Mouse (Mus musculus) telencephalon, adult 2 months (tissue): ENCODE data around the gene Tlcd2.
A peak's percentile ranks its signal among the peaks of the same experiment; 100 is the strongest.

ENCODE experiments used
- DNase-seq: peaks from one replicate; pipeline ENCODE4 v3.0.0-alpha.2; 2011; ENCODE audit warnings: low read depth, low spot score

The Tlcd2 gene

DNA sequence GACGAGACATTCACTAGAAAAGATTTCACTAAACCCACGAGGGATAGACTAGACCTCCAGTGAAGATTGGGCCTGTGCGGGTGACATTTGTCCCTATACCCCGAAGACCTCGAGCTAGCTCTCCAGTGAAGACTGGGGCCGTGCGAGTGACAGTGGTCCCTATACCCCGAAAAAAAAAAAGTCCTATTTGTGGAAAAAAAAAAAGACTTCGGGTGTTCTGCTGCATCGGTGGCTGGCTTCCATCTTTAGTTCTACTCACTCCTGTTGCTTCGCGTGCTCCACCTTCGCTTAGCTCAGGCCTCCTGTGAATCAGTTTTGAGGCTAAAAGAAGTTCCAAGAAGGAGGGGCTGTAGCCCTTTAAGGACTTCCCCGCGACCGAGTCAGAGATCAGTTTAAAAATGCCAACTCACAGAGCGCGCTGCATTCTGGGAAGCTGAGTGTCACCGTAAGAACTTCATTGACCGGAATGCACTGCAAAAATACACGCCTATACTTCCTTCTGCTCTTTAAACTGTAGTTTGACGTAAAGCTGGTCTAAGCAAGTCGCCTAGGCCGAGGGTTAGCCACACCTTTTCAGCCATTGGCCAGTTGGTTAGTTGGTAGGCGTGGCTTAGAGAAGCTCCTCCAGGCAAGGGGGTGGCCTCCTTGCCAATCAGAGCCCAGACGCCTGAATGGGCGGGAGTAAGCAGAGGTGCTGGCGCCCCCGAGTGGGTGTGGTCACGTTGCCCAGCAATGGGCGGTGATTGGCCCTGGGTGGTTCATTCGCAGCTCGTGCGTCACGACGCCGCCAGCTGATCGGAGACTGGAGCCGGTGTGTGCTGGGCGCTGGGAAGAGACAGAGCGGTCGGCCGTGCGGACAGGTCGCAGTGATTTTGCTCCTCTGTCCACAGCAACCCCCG lies at the start of gene Tlcd2:
Gene Tlcd2 (plus strand): TSS at position 872 of the 899 bp plus-strand sequence.
- peak; percentile 100 for DNase-seq

DNA sequence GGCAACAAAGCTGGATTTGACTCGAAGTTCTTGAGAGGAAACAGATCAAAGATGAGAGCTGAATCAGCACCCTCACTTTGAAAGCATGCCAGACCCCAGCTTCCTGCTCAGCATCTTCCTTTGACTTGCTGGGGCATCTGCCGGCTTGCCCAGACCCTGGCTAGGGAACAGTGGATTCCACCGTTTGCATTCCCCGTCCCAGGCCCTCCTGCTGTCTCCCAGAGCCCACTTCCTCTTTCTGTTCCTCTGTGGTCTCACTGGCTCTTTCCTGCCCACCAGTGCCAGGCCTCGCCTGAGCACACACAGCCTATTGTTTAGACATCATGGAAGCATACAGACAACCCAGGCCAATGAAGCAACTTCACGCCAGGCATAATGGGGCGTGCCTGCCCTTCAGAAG lies 46.4 kb upstream of the Tlcd2 start:
- DNase-seq, result no peak

DNA sequence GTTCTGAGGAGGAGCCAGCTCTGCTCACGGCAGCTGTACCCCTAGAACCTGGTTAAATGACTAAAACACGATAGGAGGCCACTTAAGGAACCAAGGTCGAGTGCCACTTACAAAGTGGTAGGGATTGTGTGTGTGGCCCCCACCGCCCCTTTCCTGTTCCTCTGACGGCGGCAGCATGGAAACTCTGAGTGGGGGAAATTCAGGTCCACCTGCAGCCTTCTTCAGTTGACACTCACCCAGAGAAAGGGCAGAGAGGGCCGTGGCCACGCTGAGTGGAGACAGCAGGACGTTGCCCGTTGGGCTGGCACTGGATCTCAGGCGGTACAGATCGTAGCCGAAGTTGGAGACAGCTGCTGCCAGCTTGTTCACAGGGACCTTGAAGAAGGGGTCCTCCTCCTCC lies 45.5 kb upstream of the Tlcd2 start:
- DNase-seq, result no peak

DNA sequence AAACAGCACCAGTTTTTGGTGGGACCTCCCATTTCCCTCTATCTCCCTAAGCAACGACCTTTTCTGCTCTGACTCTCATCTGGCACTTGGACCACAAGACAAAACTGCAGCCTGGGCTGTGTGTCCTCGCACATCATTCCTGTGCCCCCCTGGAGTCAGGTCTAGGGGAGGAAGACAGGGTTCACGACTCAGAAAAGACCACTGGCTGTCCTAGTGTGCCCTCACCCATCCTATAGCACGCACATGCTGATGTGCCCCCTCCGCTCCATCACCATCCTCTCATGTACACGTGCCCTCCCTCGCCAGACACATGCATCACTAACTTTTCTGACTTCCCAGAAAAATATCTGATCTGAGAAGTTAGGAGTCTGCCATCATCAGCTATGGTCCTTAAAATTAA lies 41.5 kb upstream of the Tlcd2 start:
- no peak for DNase-seq

DNA sequence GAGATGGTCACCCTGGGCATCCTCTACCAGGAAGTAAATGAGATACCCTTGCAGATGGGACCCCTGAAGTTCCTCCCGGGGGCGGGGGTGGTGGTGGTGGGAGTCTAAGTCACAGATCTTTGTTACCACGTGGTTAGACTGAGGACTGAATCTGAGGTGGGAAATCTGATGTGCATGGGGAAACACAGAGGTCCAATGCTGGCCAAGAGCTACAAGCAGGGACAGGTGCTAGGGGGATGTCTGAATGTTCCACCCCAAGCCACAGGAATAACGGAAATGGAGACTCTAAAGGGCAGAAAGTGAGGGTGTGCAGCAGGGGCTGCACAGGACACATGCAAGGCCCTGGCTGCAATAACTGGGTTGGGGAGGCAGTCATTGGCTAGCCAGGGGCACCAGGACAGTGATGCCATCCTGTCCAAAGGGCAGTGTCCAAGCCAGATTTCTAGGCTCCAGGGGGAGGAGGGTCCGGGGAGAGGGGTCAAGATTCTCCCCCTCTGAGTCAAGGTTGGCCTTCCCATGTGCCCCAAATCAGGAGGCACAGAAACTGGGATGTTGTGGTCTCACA lies 40.6 kb upstream of the Tlcd2 start:
- DNase-seq, result no peak

DNA sequence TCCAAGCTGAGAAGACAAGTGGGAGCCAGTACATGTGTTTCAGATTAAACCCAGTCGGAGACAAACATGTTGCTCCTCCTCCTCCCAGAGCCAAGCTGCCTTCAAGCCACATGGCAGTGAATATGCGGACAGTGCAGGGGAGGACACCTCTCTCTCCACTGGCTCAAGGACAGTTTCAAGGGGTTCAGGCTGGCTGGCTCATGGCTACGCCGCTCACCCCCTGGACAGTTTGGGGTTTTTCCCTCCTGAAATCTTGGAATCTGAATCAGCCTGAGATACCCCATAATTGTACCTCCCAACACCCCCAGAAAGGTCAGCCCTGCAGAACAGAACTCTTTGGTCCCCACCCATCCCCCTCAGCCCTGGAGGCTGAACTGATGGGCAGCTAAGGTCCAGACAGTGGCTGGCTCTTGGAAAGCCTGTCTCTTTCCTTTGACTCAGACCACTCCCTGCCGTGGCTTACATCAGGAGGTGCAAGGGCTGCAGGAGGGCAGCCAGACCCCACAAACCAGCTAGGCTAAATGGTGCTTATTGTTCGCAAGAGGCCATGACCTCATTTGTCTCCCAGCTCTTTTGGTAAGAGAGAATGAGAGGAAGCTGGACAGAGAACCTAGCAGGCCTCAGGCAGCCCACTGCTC lies 40.0 kb upstream of the Tlcd2 start:
- DNase-seq, result no peak

DNA sequence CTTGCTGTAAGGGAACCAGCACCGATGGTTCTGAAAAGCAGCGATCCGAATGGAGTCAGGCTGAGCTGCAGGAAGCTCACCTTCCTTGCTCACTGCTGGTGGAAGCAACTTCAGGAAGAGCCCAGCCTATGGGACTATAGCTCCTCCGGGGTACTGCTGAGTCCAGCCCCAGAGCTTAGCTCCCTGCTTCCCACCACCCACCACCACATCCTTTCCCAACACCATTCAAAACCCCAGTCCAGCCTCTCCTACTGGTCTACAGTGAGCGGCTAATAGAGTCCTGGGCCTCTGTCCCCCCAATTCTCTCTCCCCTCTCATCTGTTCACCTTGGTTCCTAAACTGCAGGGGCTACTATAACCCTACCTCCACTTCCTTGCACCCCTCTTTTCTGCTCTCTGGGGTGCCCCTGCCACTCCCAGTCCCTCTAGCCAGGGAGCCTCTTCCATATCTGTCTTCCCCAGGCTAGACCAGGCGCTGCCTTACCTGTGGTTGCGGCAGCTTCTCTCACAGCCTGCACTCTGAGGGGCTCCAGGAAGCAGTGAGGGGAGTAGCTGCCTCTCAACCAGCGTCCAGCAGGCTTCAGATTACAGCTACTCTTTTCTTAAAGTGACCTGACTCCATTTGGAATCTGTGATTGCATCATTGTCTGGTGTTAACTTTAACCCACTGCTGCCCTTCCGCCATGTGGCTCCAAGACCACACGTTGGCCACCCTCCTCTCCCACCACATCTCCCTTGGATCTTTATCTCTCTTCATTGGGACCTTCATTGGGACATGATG lies 39.3 kb upstream of the Tlcd2 start, which contains the start of gene Serpinf1:
Gene Serpinf1 (minus strand): TSS at position 689 of the 780 bp plus-strand sequence.
- DNase-seq, result no peak

DNA sequence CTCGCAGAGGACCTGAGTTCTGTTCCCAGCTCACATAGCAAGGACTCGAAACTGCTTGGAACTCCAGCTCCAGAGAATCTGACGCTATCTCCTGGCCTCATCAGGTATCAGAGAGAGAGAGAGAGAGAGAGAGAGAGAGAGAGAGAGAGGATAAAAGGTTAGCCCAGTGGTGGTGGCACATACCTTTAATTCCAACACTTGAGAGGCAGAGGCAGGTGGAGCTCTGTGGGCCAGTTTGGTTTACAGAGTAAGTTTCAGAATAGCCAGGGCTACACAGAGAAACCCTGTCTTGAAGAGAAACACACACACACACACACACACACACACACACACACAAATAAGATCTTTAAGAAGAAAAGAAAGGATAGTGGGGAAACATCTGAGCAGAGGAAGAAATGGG lies 38.4 kb upstream of the Tlcd2 start:
- no peak for DNase-seq

DNA sequence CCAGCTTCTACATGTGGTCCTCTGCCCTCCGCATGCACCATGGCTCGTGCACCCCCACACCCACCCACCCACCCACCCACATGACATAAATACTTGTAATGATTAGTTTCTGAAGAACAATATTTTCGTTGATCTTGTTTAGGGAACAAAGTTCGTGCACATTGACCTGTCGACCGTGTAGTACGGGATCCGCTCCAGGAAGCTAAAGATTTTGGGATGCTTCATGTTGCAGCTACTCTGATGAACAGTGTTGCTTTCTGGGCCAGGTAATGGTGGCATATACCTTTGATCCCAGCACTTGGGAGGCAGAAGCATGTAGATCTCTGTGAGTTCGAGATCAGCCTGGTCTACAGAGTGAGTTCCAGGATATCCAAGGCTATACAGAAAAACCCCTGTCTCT lies 37.5 kb upstream of the Tlcd2 start:
- no peak for DNase-seq

DNA sequence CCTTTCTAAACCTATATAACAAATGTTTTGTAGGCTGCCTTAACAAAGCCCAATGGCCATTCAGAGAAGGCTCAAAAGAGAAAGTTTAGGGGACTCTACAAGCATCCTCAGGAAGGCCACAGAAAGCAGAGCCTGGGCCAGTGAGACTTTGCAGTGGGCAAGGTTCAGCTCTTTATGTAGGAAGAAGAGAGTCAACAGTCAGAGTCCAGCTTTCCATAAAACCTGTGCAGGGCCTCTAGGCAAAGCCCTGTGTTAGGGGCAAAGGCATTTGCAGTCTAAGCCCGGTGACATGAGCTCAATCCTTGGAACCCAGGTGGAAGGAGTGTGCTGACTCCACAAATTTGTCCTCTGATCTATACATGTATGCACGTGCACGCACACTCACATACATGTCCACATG lies 37.1 kb upstream of the Tlcd2 start:
- no peak for DNase-seq

DNA sequence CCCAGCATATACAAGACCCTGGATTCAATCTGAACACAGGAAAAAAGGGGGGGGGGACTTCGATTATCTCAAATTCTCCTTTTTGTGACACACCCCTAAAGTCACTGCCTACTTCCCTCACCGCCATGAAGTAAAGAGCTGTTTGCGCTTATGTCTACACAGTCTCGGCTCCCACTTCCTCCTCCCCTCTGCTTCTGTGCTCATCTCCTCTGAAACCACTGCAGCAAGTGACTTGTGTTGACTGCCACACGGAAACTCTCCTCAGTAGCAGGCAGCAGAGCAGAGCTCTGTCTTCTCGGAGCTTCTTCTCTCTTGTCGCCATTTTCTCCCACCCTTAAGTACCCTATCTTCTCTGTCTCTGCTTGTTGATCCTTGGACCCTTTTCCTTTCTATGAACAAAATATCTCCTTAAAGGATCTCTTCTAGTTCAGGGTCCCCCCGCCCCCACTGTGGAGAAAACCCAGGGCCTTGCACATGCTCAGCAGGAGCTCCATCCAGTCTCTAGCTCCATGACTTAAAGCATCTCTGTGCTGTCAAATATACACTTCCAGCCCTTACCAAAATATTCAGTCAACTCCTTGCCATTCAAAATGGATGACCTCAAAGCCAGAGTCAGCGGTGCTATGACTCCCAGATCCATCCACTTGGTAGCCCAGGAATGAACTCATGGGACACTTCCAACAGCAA lies 32.4 kb upstream of the Tlcd2 start:
- DNase-seq, result no peak

DNA sequence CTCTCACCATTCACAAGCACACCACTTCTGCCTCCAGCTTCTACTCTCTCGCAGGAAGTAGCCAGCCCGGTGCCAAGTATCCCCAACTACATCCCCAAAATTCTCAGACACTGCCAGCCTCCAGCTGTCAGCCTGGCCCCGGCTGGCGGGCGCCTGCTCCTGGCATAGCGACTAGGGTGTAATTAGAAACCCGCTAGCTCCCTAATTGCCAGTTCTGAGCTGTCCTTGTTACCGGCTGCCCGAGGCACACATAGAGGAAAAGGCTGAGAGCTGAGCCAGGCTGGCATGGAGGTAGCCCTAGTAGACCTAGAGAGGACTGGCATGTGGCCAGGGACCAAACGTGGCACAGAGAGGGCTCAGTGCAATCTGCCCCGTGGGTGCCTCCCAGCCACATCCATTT lies 30.2 kb upstream of the Tlcd2 start:
- no peak for DNase-seq

DNA sequence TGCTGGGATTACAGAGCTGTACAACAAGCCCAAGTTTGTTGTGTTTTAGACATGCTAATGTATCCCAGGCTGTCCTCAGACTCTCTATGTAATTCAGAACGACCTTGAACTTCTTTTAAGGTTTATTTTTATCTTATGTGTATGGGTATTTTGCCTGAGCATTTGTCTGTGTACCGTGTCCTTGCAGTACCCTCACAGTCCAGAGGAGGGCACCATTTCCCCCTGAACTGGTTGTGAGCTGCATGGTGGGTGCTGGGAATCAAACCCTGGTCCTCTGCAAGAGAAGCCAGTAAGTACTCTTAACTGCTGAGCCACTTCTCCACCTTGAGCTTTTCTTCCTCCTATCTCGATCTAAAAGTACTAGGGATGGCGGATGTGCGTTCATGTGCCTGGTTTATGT lies 27.4 kb upstream of the Tlcd2 start:
- no peak for DNase-seq

DNA sequence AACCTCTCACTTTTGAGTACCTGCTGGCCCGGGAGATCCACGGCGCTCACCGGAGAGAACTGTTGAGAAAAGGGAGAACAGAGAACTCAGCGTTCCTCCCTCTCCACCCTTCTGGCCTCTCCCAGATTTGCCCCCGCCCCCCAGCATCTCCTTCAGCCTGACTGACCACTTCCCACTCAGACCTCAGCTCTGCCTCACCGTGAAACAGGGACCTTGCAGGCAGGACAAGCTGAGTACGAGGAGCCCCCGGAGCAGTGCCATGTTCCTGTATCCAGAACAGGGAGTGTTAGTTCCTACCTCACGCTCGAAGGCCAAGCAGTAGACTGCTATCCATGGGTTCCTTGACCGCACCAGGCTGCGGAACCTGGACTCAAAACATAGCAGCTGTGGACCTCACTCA lies 23.3 kb upstream of the Tlcd2 start:
- DNase-seq, result no peak

DNA sequence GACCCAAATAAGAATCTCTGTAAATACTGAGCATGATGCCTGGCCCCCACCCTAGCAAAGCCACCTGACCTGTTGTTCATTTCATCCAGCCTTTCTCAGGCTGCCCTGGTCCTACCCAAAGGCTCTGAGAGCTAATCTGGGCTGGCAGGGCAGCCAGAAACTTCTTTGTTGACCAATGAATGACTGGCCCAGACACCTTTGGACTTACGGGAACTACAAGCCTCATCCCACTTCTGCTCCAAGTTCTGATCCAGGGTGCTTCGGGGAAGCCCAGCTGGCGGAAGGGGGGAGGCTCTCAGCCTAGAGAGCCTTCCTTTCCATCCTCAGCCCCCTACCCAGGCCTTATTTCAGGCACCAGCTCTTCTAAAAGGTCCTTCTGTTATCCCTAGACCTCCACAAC lies 22.7 kb upstream of the Tlcd2 start:
- no peak for DNase-seq

DNA sequence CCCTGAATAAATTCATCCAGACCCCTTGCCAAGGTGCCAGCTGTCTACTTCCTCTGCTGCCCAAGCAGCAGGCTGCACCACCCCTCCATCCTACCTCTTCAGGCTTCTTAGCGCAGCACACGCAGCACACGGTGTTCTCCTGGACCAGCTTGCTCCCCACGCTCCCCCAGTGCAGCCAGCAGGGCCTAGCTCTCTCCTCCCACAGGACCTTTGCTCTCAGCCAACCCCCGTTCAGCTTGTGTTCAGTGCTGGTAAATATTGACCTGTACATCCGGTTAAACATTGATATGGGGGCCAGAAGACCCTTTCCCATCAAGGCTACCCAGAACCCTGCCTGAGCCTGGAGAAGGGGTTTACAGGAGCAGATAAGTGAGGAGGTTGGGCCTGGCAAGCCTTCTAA lies 22.2 kb upstream of the Tlcd2 start, which contains the start of gene Serpinf2:
Gene Serpinf2 (minus strand): TSS at position 229 of the 400 bp plus-strand sequence.
- no peak for DNase-seq

DNA sequence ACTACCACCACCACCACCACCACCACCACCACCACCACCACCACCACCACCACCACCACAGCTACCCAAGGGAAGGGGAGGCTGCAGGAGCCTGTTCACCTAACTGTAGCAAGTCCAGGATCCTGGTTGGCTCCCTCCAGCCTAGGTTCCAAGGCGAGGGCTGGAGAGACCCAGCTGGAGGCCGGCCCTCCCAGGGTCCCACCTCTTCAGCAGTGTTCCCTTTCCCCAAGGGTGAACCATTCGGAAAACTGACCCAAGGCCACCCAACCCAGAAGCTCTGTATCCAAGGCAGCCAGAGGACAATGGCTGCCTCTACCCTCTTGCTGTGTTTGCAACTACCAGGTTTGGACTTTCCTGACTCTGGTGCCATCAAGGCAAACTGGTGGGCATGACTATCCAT lies 21.6 kb upstream of the Tlcd2 start:
- no peak for DNase-seq

DNA sequence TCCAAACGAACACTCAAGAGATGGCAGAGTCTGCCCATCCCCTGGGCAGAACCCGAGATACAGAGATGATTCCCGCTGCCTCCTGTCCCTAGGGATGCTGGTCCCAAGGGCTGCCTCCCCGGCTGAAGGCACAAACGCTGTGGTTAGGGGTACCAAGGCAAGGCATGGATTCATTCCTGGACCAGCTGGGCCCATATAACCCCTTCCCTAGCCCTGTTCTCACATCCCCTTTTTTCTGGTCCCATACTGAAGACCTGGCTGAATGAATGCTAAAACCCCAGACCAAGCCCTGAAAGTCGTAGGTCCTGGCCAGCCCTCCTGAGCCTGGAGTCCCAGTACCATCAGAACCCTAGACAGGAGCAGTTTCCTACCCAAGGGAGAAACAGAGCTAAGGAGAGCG lies 20.5 kb upstream of the Tlcd2 start:
- DNase-seq, result no peak

DNA sequence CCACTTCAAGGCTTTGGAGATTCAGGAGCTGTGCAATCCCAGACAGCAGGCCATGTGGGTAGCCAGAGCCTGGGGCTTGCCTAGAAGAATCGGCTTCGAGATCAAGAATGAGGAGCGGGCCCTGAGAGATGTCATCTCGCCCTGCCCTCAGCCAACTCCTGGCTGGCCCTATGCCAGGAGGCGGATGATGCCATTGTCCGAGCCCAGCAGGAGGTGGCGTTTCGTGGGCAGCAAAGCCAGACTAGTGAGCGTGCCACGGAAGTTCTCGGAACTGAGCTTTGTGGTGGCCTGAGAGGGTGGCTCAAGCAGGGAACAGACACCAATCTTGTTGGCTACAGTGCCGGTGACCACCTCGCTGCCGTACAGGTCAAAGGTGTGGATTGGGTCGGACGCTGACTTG lies 19.9 kb upstream of the Tlcd2 start:
- DNase-seq, result no peak

DNA sequence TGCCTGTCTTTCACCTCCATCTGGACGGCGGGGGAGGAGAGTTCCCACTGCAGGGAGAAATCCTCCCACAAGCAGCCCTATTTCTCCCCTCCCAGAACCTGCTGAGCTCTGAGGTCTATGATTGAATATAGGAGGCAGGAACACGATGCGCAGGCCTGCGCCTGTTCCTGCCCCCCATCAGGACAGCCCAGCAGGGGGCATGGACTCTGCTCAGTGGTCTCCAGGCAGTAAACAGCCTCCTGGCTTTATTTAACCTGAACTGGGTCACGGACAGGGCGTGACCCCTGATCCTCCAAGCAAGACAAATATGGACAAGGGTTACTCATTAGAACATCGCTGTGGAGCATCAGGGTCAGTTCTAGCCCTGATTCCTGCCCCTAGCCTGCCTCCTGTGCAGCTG lies 17.8 kb upstream of the Tlcd2 start:
- no peak for DNase-seq

DNA sequence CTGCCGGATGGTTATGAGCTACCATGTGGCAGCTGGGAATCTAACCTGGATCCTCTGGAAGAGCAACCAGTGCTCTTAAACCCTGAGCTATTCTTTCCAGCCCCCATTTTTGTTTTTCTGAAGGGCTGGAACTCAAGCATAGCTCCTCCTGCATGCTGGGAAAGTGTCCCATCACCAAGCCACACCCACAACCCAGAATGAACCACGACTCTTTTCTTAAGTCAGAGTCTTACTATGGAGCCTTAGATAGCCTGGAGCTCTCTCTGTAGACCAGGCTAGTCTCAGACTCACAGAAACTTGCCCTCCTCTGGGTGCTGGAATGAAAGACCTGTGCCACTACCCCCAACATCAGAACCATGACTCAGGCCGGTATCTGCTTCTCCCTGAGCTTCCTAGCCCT lies 12.9 kb upstream of the Tlcd2 start:
- no peak for DNase-seq
